1 mouse cellular context compared by ENCODE assay signal in genomic region chr3:83080567-83081055, GRCm38 (mm10).
A peak's percentile ranks its signal among the peaks of the same experiment; 100 is the strongest.
TF ChIP-seq lines count a peak whose summit lies in the region.

No protein-coding gene starts in this region.

TF ChIP-seq in CH12.LX, 34 proteins besides CTCF, POLR2A, EP300 and RAD21:
- TF ChIP-seq UBTF (IDR thresholded peaks at IDR 0.05; ENCODE audit: low read depth, low read length) (no peak), ELF1 (IDR thresholded peaks at IDR 0.05; ENCODE audit: low read depth, low read length) (peak; percentile 40; the same call in 1 of the 2 replicates), MXI1 (IDR thresholded peaks at IDR 0.05; ENCODE audit: low read depth, low read length) (0 out of 2 replicates have a peak, but pooled peaks have one; percentile 40), TCF12 (IDR thresholded peaks at IDR 0.05; ENCODE audit: low read depth, low read length) (no peak), IRF4 (IDR thresholded peaks at IDR 0.05; ENCODE audit: low read depth, low read length) (0 out of 2 replicates have a peak, but pooled peaks have one; percentile 42), MYC (IDR thresholded peaks at IDR 0.05; ENCODE audit: low read depth, low read length) (0 out of 2 replicates have a peak, but pooled peaks have one; percentile 22), JUND (conservative IDR thresholded peaks at IDR 0.05; ENCODE audit: low read depth, low read length) (no peak), POLR2AphosphoS2 (IDR thresholded peaks at IDR 0.05; ENCODE audit: low read depth, low read length) (no peak), ZC3H11A (IDR thresholded peaks at IDR 0.05; ENCODE audit: low read depth, low read length) (peak; percentile 33; the same call in 1 of the 2 replicates), E2F4 (IDR thresholded peaks at IDR 0.05; ENCODE audit: insufficient replicate concordance, low read depth, low read length) (no peak), MAZ (IDR thresholded peaks at IDR 0.05; ENCODE audit: low read depth, low read length) (0 out of 2 replicates have a peak, but pooled peaks have one; percentile 10), MEF2A (IDR thresholded peaks at IDR 0.05; ENCODE audit: borderline replicate concordance, low read depth, low read length) (no peak; the same call in 1 of the 2 replicates), SMC3 (IDR thresholded peaks at IDR 0.05; ENCODE audit: low read depth, low read length) (peak; percentile 84), BHLHE40 (IDR thresholded peaks at IDR 0.05; ENCODE audit: low read depth, low read length) (peak; percentile 51), ETS1 (conservative IDR thresholded peaks at IDR 0.05; ENCODE audit: low read depth, low read length) (no peak)
TF ChIP-seq in CH12.LX: peak in this region for 8.
